Mouse (Mus musculus) liver, embryonic 14.5 days (tissue): Measurements from ENCODE around the gene Nop53. TPM values are rescaled to one million over a fixed set of nuclear protein-coding genes. Genes with fewer than 3 reads are reported as not detected.

Experiments
- ATAC-seq: fragments of 200-750 bp; cut with Nextera tagmentation; 2 replicates; pipeline ENCODE4 v1.8.0; 2017; ENCODE audit warnings: moderate number of reproducible peaks, mild to moderate bottlenecking, moderate library complexity; ENCODE audit not compliant: insufficient read depth
- DNase-seq, 3 experiments: peaks; one replicate each; pipeline ENCODE4 v3.0.0-alpha.2; 2012 to 2013; ENCODE audit warnings: low read depth in 3 of 3, low spot score in 3 of 3
- H3K27ac ChIP-seq: fragments of 300-500 bp; sonication (generic); 2 replicates; pipeline ENCODE4 v1.5.1; 2014; ENCODE audit warnings: moderate library complexity, mild to moderate bottlenecking, control low read depth, inconsistent platforms
- H3K27me3 ChIP-seq: fragments of 300-500 bp; sonication (generic); 2 replicates; pipeline ENCODE4 v1.6.1; 2014; ENCODE audit warnings: mild to moderate bottlenecking, low read length, moderate library complexity; ENCODE audit not compliant: control insufficient read depth, insufficient read depth
- H3K36me3 ChIP-seq: fragments of 300-500 bp; sonication (generic); replicated peaks from 2 replicates; pipeline ENCODE4 v1.6.1; 2014; ENCODE audit warnings: low read depth; ENCODE audit not compliant: control insufficient read depth, insufficient read depth
- H3K4me1 ChIP-seq, 2 experiments: fragments of 200-500 bp in 1 of 2; fragments of 300-500 bp in 1 of 2; sonication (generic) in 1 of 2; replicated peaks; 2 replicates each; pipeline ENCODE4 v1.6.1; 2012 to 2014; ENCODE audit warnings: antibody characterized with exemption in 1 of 2, inconsistent platforms in 1 of 2, low read length in 1 of 2; ENCODE audit not compliant: control insufficient read depth in 2 of 2, insufficient read depth in 2 of 2
- H3K4me2 ChIP-seq: fragments of 300-500 bp; sonication (generic); 2 replicates; pipeline ENCODE4 v1.6.1; 2014; ENCODE audit warnings: low read depth, mild to moderate bottlenecking, control low read depth, moderate library complexity
- H3K4me3 ChIP-seq, 2 experiments: fragments of 200-500 bp in 1 of 2; fragments of 300-500 bp in 1 of 2; sonication (generic) in 1 of 2; 2 replicates each; pipeline ENCODE4 v1.5.1; 2012 to 2014; ENCODE audit warnings: low read depth in 2 of 2, low read length in 2 of 2, mild to moderate bottlenecking in 2 of 2, control low read depth in 1 of 2, inconsistent platforms in 1 of 2, moderate library complexity in 1 of 2; ENCODE audit not compliant: insufficient read depth in 1 of 2
- H3K9ac ChIP-seq: fragments of 300-500 bp; sonication (generic); replicated peaks from 2 replicates; pipeline ENCODE4 v1.6.1; 2014; ENCODE audit warnings: mild to moderate bottlenecking, control low read depth, moderate library complexity
- H3K9me3 ChIP-seq: fragments of 300-500 bp; sonication (generic); 2 replicates; pipeline ENCODE4 v1.6.1; 2016; ENCODE audit warnings: low read length, mixed read lengths; ENCODE audit not compliant: control insufficient read depth
- CTCF ChIP-seq: IDR thresholded peaks from 2 replicates; pipeline ENCODE4 v1.5.1; 2016; ENCODE audit warnings: antibody characterized with exemption, low read depth, control low read depth
- EP300 ChIP-seq: IDR thresholded peaks from 2 replicates; pipeline ENCODE4 v1.6.1; 2016; ENCODE audit warnings: antibody characterized with exemption, low read depth
- WGBS: fragments of 180-500 bp; shearing (Covaris S2); extraction: QIAGEN DNeasy Blood & Tissue Kit; methylation state at CpG from one replicate; pipeline ENCODE4 v1.1.7; 2014; ENCODE audit not compliant: insufficient replicate concordance; 5-methylcytosine and 5-hydroxymethylcytosine counted together
- polyA plus RNA-seq, 2 experiments: library from polyadenylated mRNA; depleted of rRNA in 1 of 2; stranded (reverse) in 1 of 2; unstranded in 1 of 2; fragments of >200 nt; fragmentation: Nextera tagmentation in 1 of 2; extraction: Ambion mirVana in 1 of 2; gene quantifications; 2 replicates each; pipeline versions ENCODE4 v1.2.1 to v1.2.3; 2012 to 2014

Gene Nop53
- polyA plus RNA-seq, 2 experiments: 56.9 to 75.9 TPM

GRCm38 (mm10) chr7:15987661-15988356, 41.9 kb upstream of the Nop53 start:
- H3K9ac ChIP-seq: no peak overlapping the region
- WGBS: 82% methylated on average over 16 of the region's 16 CpGs
- peaks cover 0 to 1% of the 10 kb centered on the region in 2 experiments; a peak in 2 of 4 replicates for H3K4me1 ChIP-seq
- DNase-seq (no peak), ATAC-seq (no peak)
- H3K9me3 ChIP-seq: no peaks in the 10 kb centered on the region
- no peak overlapping the region for H3K27ac ChIP-seq
- no peaks in the 10 kb centered on the region for H3K27me3 ChIP-seq
- 0 out of 2 replicates have a peak, but pooled peaks have one; percentile 7 for TF ChIP-seq CTCF
- no peak for TF ChIP-seq EP300
- no peak overlapping the region for H3K4me2 ChIP-seq
- peaks cover 7% of the 10 kb centered on the region; the same call in 1 of the 2 replicates for H3K36me3 ChIP-seq
- H3K4me3 ChIP-seq: no peak overlapping the region

- Histone ChIP-seq H3K9ac (no peak overlapping the region), H3K9me3 (no peaks in the 10 kb centered on the region), H3K4me2 (no peak overlapping the region), H3K27ac (no peak overlapping the region), H3K4me3 (no peak overlapping the region), H3K4me1 (peaks cover 0 to 3% of the 10 kb centered on the region in 2 experiments; a peak in 2 of 4 replicates), H3K36me3 (no peaks in the 10 kb centered on the region), H3K27me3 (no peaks in the 10 kb centered on the region)
- ATAC-seq (no peak; the same call in 1 of the 2 replicates), DNase-seq (peak in 2 of 3 experiments; percentile 28 to 50)
- TF ChIP-seq EP300 (0 out of 2 replicates have a peak, but pooled peaks have one; percentile 21), CTCF (peak; percentile 73)
- WGBS: 12% methylated on average over 4 of the region's 4 CpGs
Observed at GRCm38 (mm10) chr7:15982729-15983407, 37.0 kb upstream of the Nop53 start.

- WGBS: 73% methylated on average over 4 of the region's 4 CpGs
- Histone ChIP-seq H3K4me2 (no peak overlapping the region), H3K4me3 (no peak overlapping the region), H3K9me3 (no peaks in the 10 kb centered on the region), H3K36me3 (no peaks in the 10 kb centered on the region), H3K27ac (no peak overlapping the region), H3K4me1 (peaks cover 0 to 3% of the 10 kb centered on the region in 2 experiments; a peak in 2 of 4 replicates), H3K27me3 (no peaks in the 10 kb centered on the region), H3K9ac (no peak overlapping the region)
- ATAC-seq (no peak), DNase-seq (no peak)
- no peak for TF ChIP-seq CTCF
- no peak for TF ChIP-seq EP300
Observed at GRCm38 (mm10) chr7:15981538-15981937, 35.7 kb upstream of the Nop53 start.

- 80% methylated on average over 8 of the region's 8 CpGs for WGBS
Observed at GRCm38 (mm10) chr7:15980246-15980645, 34.4 kb upstream of the Nop53 start.

GRCm38 (mm10) chr7:15975904-15976303, 30.0 kb upstream of the Nop53 start:
- no peaks in the 10 kb centered on the region for H3K4me1 ChIP-seq
- peak in 1 of 3 experiments; percentile 17 for DNase-seq
- no peaks in the 10 kb centered on the region for H3K27me3 ChIP-seq
- H3K36me3 ChIP-seq: peaks cover 7% of the 10 kb centered on the region; the same call in 1 of the 2 replicates
- H3K4me2 ChIP-seq: no peak overlapping the region
- peak; percentile 47; the same call in 1 of the 2 replicates for ATAC-seq
- TF ChIP-seq CTCF (peak; percentile 93), EP300 (no peak)
- H3K27ac ChIP-seq: no peak overlapping the region
- H3K9me3 ChIP-seq: no peaks in the 10 kb centered on the region
- H3K4me3 ChIP-seq: no peak overlapping the region
- 65% methylated on average over 4 of the region's 4 CpGs for WGBS
- no peak overlapping the region for H3K9ac ChIP-seq

More at GRCm38 (mm10) chr7:15980246-15980645, 34.4 kb upstream of the Nop53 start:
- no peak for TF ChIP-seq EP300
- no peak for TF ChIP-seq CTCF
- no peak overlapping the region for H3K4me2 ChIP-seq
- peaks cover 0 to 3% of the 10 kb centered on the region in 2 experiments; a peak in 2 of 4 replicates for H3K4me1 ChIP-seq
- H3K36me3 ChIP-seq: no peaks in the 10 kb centered on the region
- H3K9me3 ChIP-seq: no peaks in the 10 kb centered on the region
- H3K4me3 ChIP-seq: no peak overlapping the region
- H3K9ac ChIP-seq: no peak overlapping the region
- DNase-seq: no peak
- H3K27me3 ChIP-seq: no peaks in the 10 kb centered on the region
- no peak overlapping the region for H3K27ac ChIP-seq
- no peak for ATAC-seq
